Comparison of ENCODE assay signal across 18 mouse cellular contexts in the genomic region with DNA sequence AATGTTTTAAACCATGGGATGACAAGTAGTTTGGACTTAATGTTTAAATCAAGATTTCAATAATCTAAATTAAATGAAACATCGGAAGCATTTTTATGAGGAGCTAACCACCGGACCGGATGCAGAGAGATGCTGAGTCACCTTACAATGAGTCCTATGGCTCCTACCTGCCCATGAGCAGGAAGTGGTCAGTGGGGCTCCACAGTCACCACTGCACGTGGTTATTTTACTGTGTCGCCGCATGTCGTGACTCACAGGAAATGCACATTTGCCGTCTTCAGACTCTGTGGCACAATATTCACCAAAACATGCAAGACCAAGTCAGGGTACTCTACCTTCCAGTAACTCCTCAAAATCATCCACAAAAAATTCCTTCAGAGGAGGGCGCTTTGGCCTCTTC. TPM values are rescaled to one million over a fixed set of nuclear protein-coding genes. Genes with fewer than 3 reads are reported as not detected.
DNase-seq lines count a peak whose midpoint lies in the region; ATAC-seq and TF ChIP-seq lines count a peak whose summit lies in the region.
"Had no signal": no experiment of that assay in that cellular context is flagged by ENCODE, and none has a peak within 500 bp of the region (broad histone marks: within the 10 kb centered on the region; RNA-seq: fewer than 3 reads in every experiment).

No protein-coding gene starts in this region.

- H3K27ac ChIP-seq in left cerebral cortex, adult 2 months = peak overlapping the region; percentile 71
- H3K27ac ChIP-seq in CH12.LX (ENCODE audit: insufficient read depth, low read depth) = no peak overlapping the region
- H3K27ac ChIP-seq in kidney, adult 2 months (ENCODE audit: insufficient read depth, low read depth, low read length) = no peak overlapping the region
- H3K27ac ChIP-seq: hindbrain, embryonic 13.5 days; lung, embryonic 15.5 days had no signal

- WGBS in kidney, adult 2 months = 82% methylated on average over 9 of the region's 9 CpGs

- peaks cover 9 to 23% of the 10 kb centered on the region in 2 experiments for H3K4me1 ChIP-seq in CH12.LX (ENCODE audit: control insufficient read depth in 1 of 2, insufficient read depth in 2 of 2)
- H3K4me1 ChIP-seq in kidney, adult 2 months (ENCODE audit: control insufficient read depth, insufficient read depth, low read length) = no peaks in the 10 kb centered on the region
- H3K4me1 ChIP-seq: hindbrain, embryonic 13.5 days; lung, embryonic 15.5 days had no signal

- TF ChIP-seq CTCF in left cerebral cortex, adult 2 months (IDR thresholded peaks at IDR 0.05) = no peak
- no peak for TF ChIP-seq CTCF in CH12.LX (conservative IDR thresholded peaks at IDR 0.05 in 1 of 2, IDR thresholded peaks at IDR 0.05 in 1 of 2; ENCODE audit: low read depth in 2 of 2, low read length in 2 of 2)
- no peak for TF ChIP-seq CTCF in kidney, adult 2 months (conservative IDR thresholded peaks at IDR 0.05; ENCODE audit: insufficient read depth, insufficient read length, low read depth, low read length)

- TF ChIP-seq EP300 in CH12.LX (IDR thresholded peaks at IDR 0.05; ENCODE audit: low read length) = no peak

- ATAC-seq in inflammation-experienced regulatory T-cells, adult 6 months = peak; percentile 95
- ATAC-seq: intestine, postnatal 0 days had no signal

- no peak for DNase-seq in left cerebral cortex, adult 2 months (ENCODE audit: extremely low spot score in 1 of 2, low spot score in 2 of 2)
- DNase-seq in left cerebral cortex, adult 8-10 months (ENCODE audit: low spot score in 2 of 2) = no peak
- DNase-seq in CH12.LX (ENCODE audit: extremely low read depth) = peak; percentile 57
- DNase-seq in natural killer cell, adult 2 months (ENCODE audit: low spot score in 2 of 2) = peak; percentile 71 to 80
- no peak for DNase-seq in gastrocnemius, postnatal 36 days
- no peak for DNase-seq in spleen, postnatal 14 days (ENCODE audit: low spot score in 2 of 2)
- DNase-seq in kidney, adult 2 months = no peak
- DNase-seq: cerebellum, postnatal 25 days; heart, adult 11 months; kidney, postnatal 10 days; right cerebral cortex, postnatal 4 days; thymus, adult 18-20 months had no signal

- no peak overlapping the region for H3K9ac ChIP-seq in CH12.LX (ENCODE audit: insufficient read depth, low read depth)
- H3K9ac ChIP-seq: hindbrain, embryonic 13.5 days; lung, embryonic 15.5 days had no signal

- no peak for TF ChIP-seq RAD21 in CH12.LX (IDR thresholded peaks at IDR 0.05; ENCODE audit: low read depth, low read length)

- H3K36me3 ChIP-seq in CH12.LX (replicated peaks in 1 of 2; ENCODE audit: control insufficient read depth in 1 of 2, insufficient read depth in 1 of 2, low read length in 1 of 2) = peaks cover 0 to 6% of the 10 kb centered on the region in 2 experiments
- H3K36me3 ChIP-seq in kidney, adult 2 months (ENCODE audit: control insufficient read depth, insufficient read depth, low read length) = no peaks in the 10 kb centered on the region; the same call in 1 of the 2 replicates

- dilution Hi-C loops in CH12.LX (cut with MboI; ENCODE audit: extremely low pct_ligation_motif_present, extremely low pct_unique_long_range_greater_than_20kb, low sequenced_read_pairs) = no loop called here

- no peaks in the 10 kb centered on the region for H3K9me3 ChIP-seq in CH12.LX (replicated peaks; ENCODE audit: low read length)
- H3K9me3 ChIP-seq: hindbrain, embryonic 13.5 days; lung, embryonic 15.5 days had no signal

- no peak for TF ChIP-seq POLR2A in CH12.LX (IDR thresholded peaks at IDR 0.05; ENCODE audit: low read depth, low read length)
- TF ChIP-seq POLR2A in kidney, adult 2 months (IDR thresholded peaks at IDR 0.05; ENCODE audit: low read depth, low read length) = no peak

- in situ Hi-C loops in CH12.LX (cut with MboI; ENCODE audit: low pct_ligation_motif_present, low pct_unique_long_range_greater_than_20kb, low sequenced_read_pairs) = no loop called here

- no peaks in the 10 kb centered on the region for H3K27me3 ChIP-seq in CH12.LX (replicated peaks)
- H3K27me3 ChIP-seq in kidney, adult 2 months (replicated peaks; ENCODE audit: control insufficient read depth, insufficient read depth, low read length) = no peaks in the 10 kb centered on the region
- H3K27me3 ChIP-seq: hindbrain, embryonic 13.5 days; lung, embryonic 15.5 days had no signal

- H3K79me2 ChIP-seq in CH12.LX (replicated peaks; ENCODE audit: control insufficient read depth, extremely low read depth, insufficient read depth, poor library complexity, severe bottlenecking) = no peaks in the 10 kb centered on the region

- H3K4me2 ChIP-seq in CH12.LX (ENCODE audit: insufficient read depth, low read depth, poor library complexity, severe bottlenecking) = no peak overlapping the region
- H3K4me2 ChIP-seq: hindbrain, embryonic 13.5 days; liver, embryonic 11.5 days; lung, embryonic 15.5 days; midbrain, embryonic 11.5 days had no signal

- no peak overlapping the region for H3K4me3 ChIP-seq in left cerebral cortex, adult 2 months
- H3K4me3 ChIP-seq in CH12.LX (replicated peaks in 1 of 3; ENCODE audit: low read depth in 2 of 3, low read length in 2 of 3, poor library complexity in 1 of 3) = no peak overlapping the region
- no peak overlapping the region for H3K4me3 ChIP-seq in kidney, adult 2 months (ENCODE audit: insufficient read depth, low read depth, low read length)
- H3K4me3 ChIP-seq: hindbrain, embryonic 13.5 days; lung, embryonic 15.5 days had no signal

- intact Hi-C loops in left cerebral cortex, adult 2 months (cut with DNase I) = no loop called here
- intact Hi-C loops in gastrocnemius, postnatal 36 days (cut with DNase I) = no loop called here

TF ChIP-seq in CH12.LX, 34 proteins besides CTCF, POLR2A, EP300 and RAD21:
- TF ChIP-seq BHLHE40 (IDR thresholded peaks at IDR 0.05; ENCODE audit: low read depth, low read length) (peak; percentile 84), MAFK (IDR thresholded peaks at IDR 0.05; ENCODE audit: insufficient replicate concordance, low read length) (peak; percentile 55; the same call in 1 of the 2 replicates), SIN3A (IDR thresholded peaks at IDR 0.05; ENCODE audit: low read length) (0 out of 2 replicates have a peak, but pooled peaks have one; percentile 34), MYC (IDR thresholded peaks at IDR 0.05; ENCODE audit: low read depth, low read length) (no peak), RCOR1 (conservative IDR thresholded peaks at IDR 0.05; ENCODE audit: low read depth, low read length) (no peak), UBTF (IDR thresholded peaks at IDR 0.05; ENCODE audit: low read depth, low read length) (no peak), ETS1 (conservative IDR thresholded peaks at IDR 0.05; ENCODE audit: low read depth, low read length) (peak; percentile 52), MAX (IDR thresholded peaks at IDR 0.05; ENCODE audit: low read length) (peak; percentile 65; the same call in 1 of the 2 replicates), JUND (conservative IDR thresholded peaks at IDR 0.05; ENCODE audit: low read depth, low read length) (no peak)

RNA-seq across cellular contexts. Expression of gene Dip2a, which starts 38.4 kb away (rescaled TPM):
- 10 to 100 TPM; 61.4 to 63.6 TPM for total RNA-seq in left cerebral cortex, adult 2 months (2021)
- 10 to 100 TPM; 62.9 to 72.8 (median 64.5) TPM for total RNA-seq in left cerebral cortex, adult 8-10 months (2022)
- 1.4 and 2.4 TPM in 2 replicates for total RNA-seq in CH12.LX (2012; rRNA removed)
- total RNA-seq in CH12.LX (2014; rRNA removed) = 0.73 and 0.97 TPM in 2 replicates
- polyA plus RNA-seq in CH12.LX (2012; ENCODE audit: insufficient read length, low read depth) = 1.5 TPM in 2 replicates
- 1 to 10 TPM; 1.4 to 2.3 (median 1.7) TPM for polyA plus RNA-seq in inflammation-experienced regulatory T-cells, adult 6 months (2017; shearing (Covaris generic))
- 1 to 10 TPM; 3.9 to 5.3 TPM for total RNA-seq in gastrocnemius, postnatal 36 days (2021)
- 13.2 and 15.0 TPM in 2 replicates for polyA plus RNA-seq in kidney, adult 2 months (2012; rRNA removed)

RNA-seq across cellular contexts. Expression of gene S100b, which starts 53.1 kb away (rescaled TPM):
- total RNA-seq in left cerebral cortex, adult 2 months (2021) = 100 to 1,000 TPM; 138 to 156 TPM
- 100 to 1,000 TPM; 175 to 204 (median 187) TPM for total RNA-seq in left cerebral cortex, adult 8-10 months (2022)
- total RNA-seq in CH12.LX (2012; rRNA removed) (not detected in 2 replicates), CH12.LX (2014; rRNA removed) (not detected in 2 replicates)
- polyA plus RNA-seq in CH12.LX (2012; ENCODE audit: insufficient read length, low read depth) = not detected in 2 replicates
- not detected for polyA plus RNA-seq in inflammation-experienced regulatory T-cells, adult 6 months (2017; shearing (Covaris generic))
- 1 to 10 TPM; 1.2 to 3.5 TPM for total RNA-seq in gastrocnemius, postnatal 36 days (2021)
- polyA plus RNA-seq in kidney, adult 2 months (2012; rRNA removed) = 1.1 and 1.5 TPM in 2 replicates
- polyA plus RNA-seq: liver, embryonic 11.5 days had no signal

Comparison
In these comparisons a context has a peak if more than half of its experiments do, and no peak if none do; other contexts are left out.
1. DNase-seq: peak in CH12.LX (single experiment) and natural killer cell, adult 2 months (2 of 2); none in left cerebral cortex, adult 2 months (0 of 2), left cerebral cortex, adult 8-10 months (0 of 2), gastrocnemius, postnatal 36 days (0 of 2), spleen, postnatal 14 days (0 of 2) and kidney, adult 2 months (single experiment).
2. RNA of gene Dip2a, which starts 38.4 kb away (total RNA-seq): 62.9 to 72.8 TPM in left cerebral cortex, adult 8-10 months and 61.4 to 63.6 TPM in left cerebral cortex, adult 2 months; 3.9 to 5.3 TPM in gastrocnemius, postnatal 36 days and 0.73 to 2.4 TPM in CH12.LX; every median in the first group is over 4 times any median in the second.
3. RNA of gene S100b, which starts 53.1 kb away (total RNA-seq): 175 to 204 TPM in left cerebral cortex, adult 8-10 months and 138 to 156 TPM in left cerebral cortex, adult 2 months; 1.2 to 3.5 TPM in gastrocnemius, postnatal 36 days and not detected in CH12.LX; every median in the first group is over 10 times any median in the second.